Mouse (Mus musculus): ENCODE data around the gene Fdxr. TPM values are rescaled to one million over a fixed set of nuclear protein-coding genes. Genes with fewer than 3 reads are reported as not detected.

Fdxr gene
- 31.3 and 33.1 TPM in 2 replicates for polyA plus RNA-seq (2012; rRNA removed)

GRCm38 (mm10) chr11:115276780-115277603 lies at the start of gene Fdxr:
Fdxr (minus strand) TSS chr11:115277050.

GRCm38 (mm10) chr11:115321906-115322693 lies 45.2 kb upstream of the Fdxr start, which contains the start of gene Ush1g:
Ush1g (minus strand) TSS chr11:115322041.

GRCm38 (mm10) chr11:115306863-115307262 lies 30.0 kb upstream of the Fdxr start, which contains the start of gene Otop2:
Otop2 (plus strand) TSS chr11:115307163.

GRCm38 (mm10) chr11:115297214-115297826 lies 20.5 kb upstream of the Fdxr start, which contains the start of gene Fads6:
Fads6 (minus strand) TSS chr11:115297663.

GRCm38 (mm10) chr11:115267061-115267883 lies 9.6 kb downstream of the Fdxr start, which contains the start of gene Grin2c:
Grin2c (minus strand) TSS chr11:115267243.

Other genes with a start within 250 kb of the Fdxr start
- gene Cd300ld5, start 239.3 kb downstream of the Fdxr start, polyA plus RNA-seq (2012; rRNA removed), result 0.33 TPM in 1 of 2 replicates, not detected in the other
- 0.58 TPM in 1 of 2 replicates, not detected in the other for gene Cd300ld3, start 228.6 kb downstream of the Fdxr start, polyA plus RNA-seq (2012; rRNA removed)
- 0.04 TPM in 1 of 2 replicates, not detected in the other for gene Cd300e, start 214.9 kb downstream of the Fdxr start, polyA plus RNA-seq (2012; rRNA removed)
- gene Rab37, start 185.6 kb downstream of the Fdxr start, polyA plus RNA-seq (2012; rRNA removed), result 0.79 and 0.87 TPM in 2 replicates
- 0.18 and 0.36 TPM in 2 replicates for gene Cd300lf, start 143.1 kb downstream of the Fdxr start, polyA plus RNA-seq (2012; rRNA removed)
- gene Slc9a3r1, start 113.7 kb downstream of the Fdxr start, polyA plus RNA-seq (2012; rRNA removed), result 41.7 and 45.8 TPM in 2 replicates
- gene Tmem104, start 89.6 kb downstream of the Fdxr start, polyA plus RNA-seq (2012; rRNA removed), result 5.5 and 7.7 TPM in 2 replicates
- 19.2 and 20.9 TPM in 2 replicates for gene Nat9, start 89.2 kb downstream of the Fdxr start, polyA plus RNA-seq (2012; rRNA removed)
- 2.6 and 3.1 TPM in 2 replicates for gene Grin2c, start 9.8 kb downstream of the Fdxr start, polyA plus RNA-seq (2012; rRNA removed)
- 4.2 and 4.5 TPM in 2 replicates for gene Fads6, start 20.6 kb upstream of the Fdxr start, polyA plus RNA-seq (2012; rRNA removed)
- gene Otop2, start 30.1 kb upstream of the Fdxr start, polyA plus RNA-seq (2012; rRNA removed), result 0.07 and 0.16 TPM in 2 replicates
- gene Ush1g, start 45.0 kb upstream of the Fdxr start, polyA plus RNA-seq (2012; rRNA removed), result 0.06 and 0.13 TPM in 2 replicates
- gene Otop3, start 57.7 kb upstream of the Fdxr start, polyA plus RNA-seq (2012; rRNA removed), result 0.62 and 0.68 TPM in 2 replicates
- 56.4 and 69.3 TPM in 2 replicates for gene Hid1, start 90.7 kb upstream of the Fdxr start, polyA plus RNA-seq (2012; rRNA removed)
- 31.5 and 32.2 TPM in 2 replicates for gene Cdr2l, start 104.9 kb upstream of the Fdxr start, polyA plus RNA-seq (2012; rRNA removed)
- gene Mrpl58, start 126.7 kb upstream of the Fdxr start, polyA plus RNA-seq (2012; rRNA removed), result 103 and 122 TPM in 2 replicates
- 444 and 496 TPM in 2 replicates for gene Atp5h, start 142.9 kb upstream of the Fdxr start, polyA plus RNA-seq (2012; rRNA removed)
- 49.7 and 50.7 TPM in 2 replicates for gene Kctd2, start 143.1 kb upstream of the Fdxr start, polyA plus RNA-seq (2012; rRNA removed)
- 0.09 TPM in 1 of 2 replicates, not detected in the other for gene Trim80, start 163.5 kb upstream of the Fdxr start, polyA plus RNA-seq (2012; rRNA removed)
- gene Slc16a5, start 185.4 kb upstream of the Fdxr start, polyA plus RNA-seq (2012; rRNA removed), result 0.10 TPM in 1 of 2 replicates, not detected in the other
- 9.9 and 10.3 TPM in 2 replicates for gene Armc7, start 198.6 kb upstream of the Fdxr start, polyA plus RNA-seq (2012; rRNA removed)
- 69.7 and 88.0 TPM in 2 replicates for gene Nt5c, start 214.8 kb upstream of the Fdxr start, polyA plus RNA-seq (2012; rRNA removed)
- 1,339 and 1,384 TPM in 2 replicates for gene Jpt1, start 237.3 kb upstream of the Fdxr start, polyA plus RNA-seq (2012; rRNA removed)

All from central nervous system, embryonic 18 days (tissue).